In genomic region chr6:116460544-116461283, GRCm38 (mm10) we compare ENCODE assay signal across 8 mouse cellular contexts. TPM values are rescaled to one million over a fixed set of nuclear protein-coding genes. Genes with fewer than 3 reads are reported as not detected.
DNase-seq lines count a peak whose midpoint lies in the region; ATAC-seq and TF ChIP-seq lines count a peak whose summit lies in the region.

TSS of gene Alox5 (minus strand) at chr6:116461178.

- peak; percentile 75 for ATAC-seq in erythroid progenitor cell, adult 5-6 weeks (replicated peaks; ENCODE audit: low FRiP score, poor library complexity, severe bottlenecking)
- ATAC-seq in heart, postnatal 0 days (ENCODE audit: insufficient read depth, low read depth), result peak; percentile 71; the same call in 1 of the 2 replicates
- peak; percentile 66; the same call in 1 of the 2 replicates for ATAC-seq in limb, embryonic 12.5 days (ENCODE audit: insufficient number of reproducible peaks, insufficient read depth, low FRiP score, low TSS enrichment, low read depth)
- ATAC-seq in midbrain, embryonic 12.5 days (ENCODE audit: low FRiP score, low read depth), result peak; percentile 74
- ATAC-seq in frontal cortex, adult (ENCODE audit: low TSS enrichment), result no peak

- H3K9ac ChIP-seq in heart, postnatal 0 days (replicated peaks; ENCODE audit: low read depth, low read length), result no peak within 1 kb of the TSS
- H3K9ac ChIP-seq in limb, embryonic 12.5 days (replicated peaks), result peak within 1 kb of the TSS; percentile 42; the same call in 1 of the 2 replicates
- peak within 1 kb of the TSS; percentile 45 for H3K9ac ChIP-seq in midbrain, embryonic 12.5 days (replicated peaks)

- H3K4me2 ChIP-seq in heart, postnatal 0 days (ENCODE audit: low read depth, low read length), result peak within 1 kb of the TSS; percentile 61
- peak within 1 kb of the TSS; percentile 64 for H3K4me2 ChIP-seq in limb, embryonic 12.5 days
- peak within 1 kb of the TSS; percentile 74 for H3K4me2 ChIP-seq in midbrain, embryonic 12.5 days (replicated peaks)

- TF ChIP-seq EP300 in heart, postnatal 0 days (IDR thresholded peaks at IDR 0.05; ENCODE audit: low read depth), result no peak

- peak; percentile 9 for DNase-seq in urinary bladder, postnatal 14 days (ENCODE audit: low spot score)
- DNase-seq in urinary bladder, postnatal 4 days (ENCODE audit: low spot score in 2 of 2), result no peak
- DNase-seq in heart, postnatal 0 days (ENCODE audit: low spot score), result peak; percentile 11
- no peak for DNase-seq in left cerebral cortex, adult 18-20 months (ENCODE audit: low spot score in 2 of 2)

- no peaks in the 10 kb centered on the region for H3K9me3 ChIP-seq in heart, postnatal 0 days (replicated peaks; ENCODE audit: control insufficient read depth, low read length)
- H3K9me3 ChIP-seq in limb, embryonic 12.5 days, result no peaks in the 10 kb centered on the region
- no peaks in the 10 kb centered on the region for H3K9me3 ChIP-seq in midbrain, embryonic 12.5 days

- WGBS in heart, postnatal 0 days, result 3% methylated on average over 42 of the region's 43 CpGs
- WGBS in limb, embryonic 12.5 days, result 2% methylated on average over 43 of the region's 43 CpGs
- 3% methylated on average over 43 of the region's 43 CpGs for WGBS in midbrain, embryonic 12.5 days

- peak; percentile 21 for TF ChIP-seq CTCF in heart, postnatal 0 days (IDR thresholded peaks at IDR 0.05; ENCODE audit: low read depth)

- peaks cover 19% of the 10 kb centered on the region for H3K27me3 ChIP-seq in heart, postnatal 0 days (ENCODE audit: control insufficient read depth, insufficient read depth, low read length)
- H3K27me3 ChIP-seq in limb, embryonic 12.5 days, result peaks cover 52% of the 10 kb centered on the region
- peaks cover 38% of the 10 kb centered on the region for H3K27me3 ChIP-seq in midbrain, embryonic 12.5 days

- no peak within 1 kb of the TSS for H3K27ac ChIP-seq in heart, postnatal 0 days (ENCODE audit: low read depth)
- no peak within 1 kb of the TSS for H3K27ac ChIP-seq in limb, embryonic 12.5 days
- H3K27ac ChIP-seq in midbrain, embryonic 12.5 days (replicated peaks), result no peak within 1 kb of the TSS

- peaks cover 5% of the 10 kb centered on the region; the same call in 1 of the 2 replicates for H3K4me1 ChIP-seq in heart, postnatal 0 days (ENCODE audit: control insufficient read depth, insufficient read depth)
- peaks cover 8% of the 10 kb centered on the region; the same call in 1 of the 2 replicates for H3K4me1 ChIP-seq in limb, embryonic 12.5 days (replicated peaks)
- peaks cover 8% of the 10 kb centered on the region for H3K4me1 ChIP-seq in midbrain, embryonic 12.5 days

- H3K36me3 ChIP-seq in heart, postnatal 0 days (replicated peaks; ENCODE audit: control insufficient read depth, insufficient read depth, low read length), result no peaks in the 10 kb centered on the region
- H3K36me3 ChIP-seq in limb, embryonic 12.5 days, result no peaks in the 10 kb centered on the region
- no peaks in the 10 kb centered on the region for H3K36me3 ChIP-seq in midbrain, embryonic 12.5 days

- H3K4me3 ChIP-seq in heart, postnatal 0 days (ENCODE audit: low read depth, low read length), result peak within 1 kb of the TSS; percentile 34
- peak within 1 kb of the TSS; percentile 39 for H3K4me3 ChIP-seq in limb, embryonic 12.5 days (replicated peaks)
- H3K4me3 ChIP-seq in midbrain, embryonic 12.5 days, result peak within 1 kb of the TSS; percentile 42

RNA-seq across cellular contexts. Expression of gene Alox5, which starts in this region (rescaled TPM):
- total RNA-seq in erythroid progenitor cell, adult 5-6 weeks (2015; ENCODE audit: low replicate concordance), result 15.1 and 20.1 TPM in 2 replicates
- 8.9 and 10.4 TPM in 2 replicates for total RNA-seq in erythroid progenitor cell, adult 5-6 weeks (2017; ENCODE audit: low replicate concordance)
- total RNA-seq in heart, postnatal 0 days (2014; rRNA removed; ENCODE audit: low replicate concordance), result 5.6 and 14.1 TPM in 2 replicates
- 3.9 and 4.5 TPM in 2 replicates for polyA plus RNA-seq in heart, postnatal 0 days (2015; fragmentation: Nextera tagmentation; extraction: Ambion mirVana)
- polyA plus RNA-seq in limb, embryonic 12.5 days (2016; fragmentation: Nextera tagmentation; extraction: Ambion mirVana), result 0.59 and 0.82 TPM in 2 replicates
- 0.82 and 0.93 TPM in 2 replicates for polyA plus RNA-seq in midbrain, embryonic 12.5 days (2016; fragmentation: Nextera tagmentation; extraction: Ambion mirVana)
- 1 to 10 TPM; 1.4 to 1.5 TPM for total RNA-seq in left cerebral cortex, adult 18-20 months (2021)

Comparison
In these comparisons a context has a peak if more than half of its experiments do, and no peak if none do; other contexts are left out.
1. DNase-seq: peak in urinary bladder, postnatal 14 days (single experiment) and heart, postnatal 0 days (single experiment); none in urinary bladder, postnatal 4 days (0 of 2) and left cerebral cortex, adult 18-20 months (0 of 2).
2. Peak in ATAC-seq, H3K4me3 ChIP-seq, H3K9ac ChIP-seq and H3K4me2 ChIP-seq in limb, embryonic 12.5 days; RNA of the gene not detected or under 1 TPM.
3. Peak in ATAC-seq, H3K4me3 ChIP-seq, H3K9ac ChIP-seq and H3K4me2 ChIP-seq in midbrain, embryonic 12.5 days; RNA of the gene not detected or under 1 TPM.
4. Peak in every context shown above with its lines, with median percentiles within 50 percentile points of each other: H3K4me2 ChIP-seq and H3K4me3 ChIP-seq.